Comparison of ENCODE assay signal across 19 mouse cellular contexts in the genomic region with DNA sequence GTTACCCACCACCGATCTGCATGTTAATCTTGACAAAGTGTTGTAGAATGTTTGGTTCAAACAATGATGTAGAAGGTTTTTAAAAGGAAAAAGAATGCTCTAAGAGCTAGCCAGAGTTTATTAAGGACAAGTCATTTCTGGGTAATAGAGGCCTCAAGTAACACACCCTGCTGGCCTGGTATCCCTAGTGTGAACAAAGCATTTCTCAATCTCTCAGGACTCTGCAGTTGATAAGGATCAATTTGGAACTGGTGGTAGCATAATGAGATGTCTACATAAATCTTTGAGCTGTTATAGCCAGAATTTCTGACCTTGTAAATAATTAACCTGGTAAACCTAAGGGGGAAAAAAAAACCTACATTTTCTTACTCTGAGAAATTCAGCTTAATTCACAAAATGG.
"Had no signal": no experiment of that assay in that cellular context is flagged by ENCODE, and none has a peak within 500 bp of the region (broad histone marks: within the 10 kb centered on the region; RNA-seq: fewer than 3 reads in every experiment).

No protein-coding gene starts in this region.

- ATAC-seq: midbrain, embryonic 16.5 days had no signal

- H3K4me3 ChIP-seq: midbrain, embryonic 10.5 days; midbrain, embryonic 12.5 days; myocyte; neural tube, embryonic 13.5 days; neural tube, embryonic 15.5 days had no signal

- H3K4me1 ChIP-seq: neural tube, embryonic 15.5 days had no signal

- H3K27me3 ChIP-seq: midbrain, embryonic 12.5 days; neural tube, embryonic 13.5 days; neural tube, embryonic 15.5 days had no signal

- H3K27ac ChIP-seq: midbrain, embryonic 10.5 days; midbrain, embryonic 12.5 days; neural tube, embryonic 13.5 days; neural tube, embryonic 15.5 days had no signal

- H3K9me3 ChIP-seq: midbrain, embryonic 10.5 days; midbrain, embryonic 12.5 days; neural tube, embryonic 13.5 days; neural tube, embryonic 15.5 days had no signal

- DNase-seq: lung, adult 18-20 months; lung, embryonic 14.5 days; lung, postnatal 10 days; lung, postnatal 4 days; midbrain, embryonic 14.5 days; retina, postnatal 1 day; right cerebral cortex, adult 18-20 months; right cerebral cortex, postnatal 25 days; right cerebral cortex, postnatal 4 days; spleen, adult 18-20 months; thymus, adult 18-20 months; thymus, postnatal 14 days; thymus, postnatal 4 days had no signal

- H3K4me2 ChIP-seq: lung, embryonic 14.5 days; midbrain, embryonic 12.5 days; neural tube, embryonic 13.5 days; neural tube, embryonic 15.5 days had no signal

- H3K9ac ChIP-seq: lung, embryonic 14.5 days; midbrain, embryonic 12.5 days; neural tube, embryonic 13.5 days; neural tube, embryonic 15.5 days had no signal

- H3K36me3 ChIP-seq: midbrain, embryonic 10.5 days; midbrain, embryonic 12.5 days; neural tube, embryonic 13.5 days; neural tube, embryonic 15.5 days had no signal
